Mouse (Mus musculus): ENCODE data around the gene Asdurf. TPM values are rescaled to one million over a fixed set of nuclear protein-coding genes. Genes with fewer than 3 reads are reported as not detected.

The Asdurf gene
- polyA plus RNA-seq, 1 experiment from 2014 or later, result 2.1 TPM

DNA sequence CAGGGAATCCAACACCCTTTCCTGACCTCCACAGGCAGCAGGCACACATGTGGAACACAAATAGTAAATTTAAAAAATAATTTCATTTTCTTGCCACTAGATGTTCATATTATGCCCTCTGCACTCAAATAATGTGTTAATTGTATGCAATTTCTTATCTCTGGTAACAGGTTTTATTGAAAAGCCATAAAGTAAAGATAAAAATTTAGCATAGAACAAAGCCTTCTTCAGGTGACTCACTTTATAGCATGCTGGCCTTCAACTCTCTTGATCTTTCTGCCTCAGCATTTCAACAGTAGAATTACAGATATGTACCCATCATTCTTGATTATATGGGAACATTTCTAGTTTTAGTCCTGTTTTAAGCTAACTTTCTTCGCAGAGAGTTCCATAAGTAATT lies 28.1 kb downstream of the Asdurf start:
- Histone ChIP-seq H3K9me3 (no peaks in the 10 kb centered on the region), H3K27me3 (ENCODE audit: insufficient read depth, poor library complexity, severe bottlenecking) (no peaks in the 10 kb centered on the region), H3K4me1 (replicated peaks) (no peaks in the 10 kb centered on the region), H3K4me3 (no peak overlapping the region), H3K36me3 (peaks cover 57% of the 10 kb centered on the region), H3K27ac (no peak overlapping the region)
- no peak for DNase-seq (ENCODE audit: low spot score)
- 89% methylated on average over 1 of the region's 1 CpGs for WGBS

DNA sequence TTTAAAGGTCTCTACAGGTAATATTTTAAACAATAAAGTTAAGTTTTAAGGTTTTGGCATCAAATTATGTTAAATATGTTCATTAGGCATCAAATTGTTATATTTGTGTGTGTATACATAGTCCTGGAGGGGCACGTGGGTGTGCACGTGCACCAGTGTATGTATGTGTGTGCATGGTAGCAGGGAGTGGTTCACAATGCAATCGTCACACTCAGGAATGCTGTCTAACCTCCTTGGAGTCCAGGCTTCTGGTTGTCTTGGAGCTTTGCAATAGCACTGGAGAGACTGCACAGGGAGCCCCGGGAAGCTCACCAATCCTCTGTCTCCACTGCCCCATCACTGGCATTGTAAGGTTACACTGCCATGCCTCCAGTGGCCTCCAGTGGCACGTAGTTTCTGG lies 29.2 kb downstream of the Asdurf start:
- WGBS, result 91% methylated on average over 5 of the region's 5 CpGs
- Histone ChIP-seq H3K36me3 (peaks cover 63% of the 10 kb centered on the region), H3K9me3 (no peaks in the 10 kb centered on the region), H3K27me3 (ENCODE audit: insufficient read depth, poor library complexity, severe bottlenecking) (no peaks in the 10 kb centered on the region), H3K4me1 (replicated peaks) (no peaks in the 10 kb centered on the region), H3K27ac (no peak overlapping the region), H3K4me3 (no peak overlapping the region)
- no peak for DNase-seq (ENCODE audit: low spot score)

- no peak for DNase-seq (ENCODE audit: low spot score)
- 96% methylated on average over 4 of the region's 4 CpGs for WGBS
- Histone ChIP-seq H3K9me3 (no peaks in the 10 kb centered on the region), H3K27me3 (ENCODE audit: insufficient read depth, poor library complexity, severe bottlenecking) (no peaks in the 10 kb centered on the region), H3K4me3 (no peak overlapping the region), H3K36me3 (peaks cover 76% of the 10 kb centered on the region), H3K4me1 (replicated peaks) (no peaks in the 10 kb centered on the region), H3K27ac (no peak overlapping the region)
Measured at GRCm38 (mm10) chr1:53321662-53322344, 30.6 kb downstream of the Asdurf start.

GRCm38 (mm10) chr1:53312989-53313967 lies 39.1 kb downstream of the Asdurf start, which contains the start of gene Osgepl1:
Gene Osgepl1, plus strand, starts transcription at chr1:53313624.
- peaks cover 8% of the 10 kb centered on the region for H3K4me1 ChIP-seq (replicated peaks)
- peak; percentile 87 for DNase-seq (ENCODE audit: low spot score)
- H3K36me3 ChIP-seq, result peaks cover 55% of the 10 kb centered on the region
- peak within 1 kb of the TSS; percentile 74 for H3K4me3 ChIP-seq
- H3K27ac ChIP-seq, result peak within 1 kb of the TSS; percentile 92
- no peaks in the 10 kb centered on the region for H3K9me3 ChIP-seq
- no peaks in the 10 kb centered on the region for H3K27me3 ChIP-seq (ENCODE audit: insufficient read depth, poor library complexity, severe bottlenecking)
- WGBS, result 3% methylated on average over 27 of the region's 27 CpGs

DNA sequence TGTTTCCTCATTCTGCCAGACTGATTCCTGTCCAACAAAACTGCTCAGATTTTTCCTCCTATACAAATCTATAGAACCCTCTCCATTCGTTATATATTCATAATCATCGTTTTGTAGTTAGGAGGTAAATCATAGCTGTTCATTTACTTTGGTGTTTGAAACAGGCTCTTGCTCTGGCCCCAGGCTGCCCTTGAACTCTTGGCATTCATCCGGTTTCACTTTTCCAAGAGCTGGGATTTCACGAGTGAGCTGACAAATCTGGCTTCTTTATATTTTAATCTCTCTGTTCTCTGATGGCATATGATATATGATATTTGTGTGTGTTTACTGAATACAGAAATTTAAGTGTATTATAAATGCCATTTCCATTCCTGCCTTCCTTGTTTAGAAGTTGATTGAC lies 51.9 kb downstream of the Asdurf start:
- H3K9me3 ChIP-seq, result no peaks in the 10 kb centered on the region
- peaks cover 15% of the 10 kb centered on the region for H3K4me1 ChIP-seq (replicated peaks)
- H3K36me3 ChIP-seq, result peaks cover 43% of the 10 kb centered on the region
- H3K4me3 ChIP-seq, result no peak overlapping the region
- WGBS, result 89% methylated on average over 4 of the region's 4 CpGs
- no peak overlapping the region for H3K27ac ChIP-seq
- H3K27me3 ChIP-seq (ENCODE audit: insufficient read depth, poor library complexity, severe bottlenecking), result no peaks in the 10 kb centered on the region
- DNase-seq (ENCODE audit: low spot score), result no peak

Other genes with a start within 250 kb of the Asdurf start
- gene 1700019A02Rik, start 165.0 kb downstream of the Asdurf start, polyA plus RNA-seq (2016; fragmentation: Nextera tagmentation; extraction: Ambion mirVana), result not detected in 2 replicates
- 18.8 and 25.1 TPM in 2 replicates for gene Pms1, start 55.6 kb downstream of the Asdurf start, polyA plus RNA-seq (2016; fragmentation: Nextera tagmentation; extraction: Ambion mirVana)
- 87.6 and 91.4 TPM in 2 replicates for gene Ormdl1, start 55.5 kb downstream of the Asdurf start, polyA plus RNA-seq (2016; fragmentation: Nextera tagmentation; extraction: Ambion mirVana)
- gene Gm28778, start 55.5 kb downstream of the Asdurf start, polyA plus RNA-seq (2016; fragmentation: Nextera tagmentation; extraction: Ambion mirVana), result 0.42 TPM in 1 of 2 replicates, not detected in the other
- gene Osgepl1, start 39.0 kb downstream of the Asdurf start, polyA plus RNA-seq (2016; fragmentation: Nextera tagmentation; extraction: Ambion mirVana), result 26.2 and 26.7 TPM in 2 replicates
- gene Gm28551, start within 50 bp of the Asdurf start, polyA plus RNA-seq (2016; fragmentation: Nextera tagmentation; extraction: Ambion mirVana), result 1.0 and 1.1 TPM in 2 replicates
- 83.7 and 92.6 TPM in 2 replicates for gene Asnsd1, start 133 bp upstream of the Asdurf start, polyA plus RNA-seq (2016; fragmentation: Nextera tagmentation; extraction: Ambion mirVana)